Mouse (Mus musculus) heart, adult 18-20 months (tissue): ENCODE data around the gene Khdc4. TPM values are rescaled to one million over a fixed set of nuclear protein-coding genes. Genes with fewer than 3 reads are reported as not detected.

Experiments
- DNase-seq, 2 experiments: peaks; one replicate each; pipeline ENCODE4 v3.0.0; 2021 to 2022; ENCODE audit warnings: mixed read lengths in 1 of 2
- long read RNA-seq, 2 experiments: library from polyadenylated mRNA; stranded (forward); transcript quantifications; one replicate each; pipeline ENCODE4 v2.0.0; 2021
- total RNA-seq, 2 experiments: library from RNA; stranded (reverse); gene quantifications; 2 replicates each; pipeline ENCODE4 v1.2.3; 2021

Gene Khdc4
- total RNA-seq, result 10 to 100 TPM; 25.7 to 26.3 TPM
- long read RNA-seq, experiment 1, partial matches to known transcripts, result 5 of 15 reads
- long read RNA-seq, experiment 1, other reads (novel, unspliced or antisense), result 2 of 15 reads
- long read RNA-seq, experiment 2, partial matches to known transcripts, result 2 of 11 reads
- long read RNA-seq, experiment 2, other reads (novel, unspliced or antisense), result 2 of 11 reads

GRCm38 (mm10) chr3:88684980-88685941 lies at the start of gene Khdc4:
Khdc4 (plus strand) TSS chr3:88685803.
- DNase-seq, result peak; percentile 96 to 99

- DNase-seq, result peak in 1 of 2 experiments; percentile 28
Measured at GRCm38 (mm10) chr3:88636555-88636986, 49.0 kb upstream of the Khdc4 start.

GRCm38 (mm10) chr3:88637134-88637533 lies 48.5 kb upstream of the Khdc4 start:
- DNase-seq, result peak in 1 of 2 experiments; percentile 14

GRCm38 (mm10) chr3:88639239-88639638 lies 46.4 kb upstream of the Khdc4 start:
- DNase-seq, result no peak

- DNase-seq, result peak; percentile 60 to 80
Measured at GRCm38 (mm10) chr3:88640676-88641075, 44.9 kb upstream of the Khdc4 start.

GRCm38 (mm10) chr3:88643078-88643477 lies 42.5 kb upstream of the Khdc4 start:
- no peak for DNase-seq

GRCm38 (mm10) chr3:88645937-88646336 lies 39.7 kb upstream of the Khdc4 start:
- no peak for DNase-seq

GRCm38 (mm10) chr3:88646426-88646995 lies 39.1 kb upstream of the Khdc4 start:
- no peak for DNase-seq

GRCm38 (mm10) chr3:88647076-88647475 lies 38.5 kb upstream of the Khdc4 start:
- DNase-seq, result no peak

- peak; percentile 16 to 51 for DNase-seq
Measured at GRCm38 (mm10) chr3:88647779-88648413, 37.7 kb upstream of the Khdc4 start.

GRCm38 (mm10) chr3:88648452-88649168 lies 37.0 kb upstream of the Khdc4 start:
- DNase-seq, result peak; percentile 2 to 16

GRCm38 (mm10) chr3:88649186-88649585 lies 36.4 kb upstream of the Khdc4 start:
- DNase-seq, result peak in 1 of 2 experiments; percentile 2

- no peak for DNase-seq
Measured at GRCm38 (mm10) chr3:88649967-88650366, 35.6 kb upstream of the Khdc4 start.

- peak; percentile 6 to 15 for DNase-seq
Measured at GRCm38 (mm10) chr3:88650713-88651504, 34.7 kb upstream of the Khdc4 start.

- DNase-seq, result peak; percentile 1 to 9
Measured at GRCm38 (mm10) chr3:88651669-88652618, 33.7 kb upstream of the Khdc4 start.

- peak; percentile 3 to 8 for DNase-seq
Measured at GRCm38 (mm10) chr3:88652846-88653515, 32.6 kb upstream of the Khdc4 start, which contains the start of gene Rxfp4. Rxfp4 (minus strand) TSS chr3:88653142.

GRCm38 (mm10) chr3:88653516-88654370 lies 31.9 kb upstream of the Khdc4 start:
- DNase-seq, result no peak

- peak; percentile 64 to 78 for DNase-seq
Measured at GRCm38 (mm10) chr3:88654621-88655020, 31.0 kb upstream of the Khdc4 start.
